ENCODE assay signal across 21 mouse cellular contexts in the genomic region with DNA sequence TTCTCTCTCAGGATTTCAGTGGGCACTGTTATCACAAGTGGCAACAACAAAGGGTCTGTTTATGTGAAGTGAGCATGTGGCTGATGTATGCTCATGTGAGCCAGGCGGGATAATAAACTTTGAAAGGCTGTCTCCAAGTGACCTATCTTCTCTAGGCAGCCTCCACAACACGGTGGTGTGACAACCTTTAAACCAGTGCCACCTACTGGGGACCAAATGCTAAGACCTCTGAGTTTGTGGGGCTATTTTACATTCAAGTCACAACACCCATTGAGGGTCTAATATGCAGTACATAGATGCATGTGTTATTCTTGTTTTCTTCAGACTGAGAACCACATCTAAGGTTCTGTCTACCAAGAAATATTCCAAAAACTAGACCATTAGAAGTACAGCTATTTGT. TPM values are rescaled to one million over a fixed set of nuclear protein-coding genes. Genes with fewer than 3 reads are reported as not detected.
DNase-seq lines count a peak whose midpoint lies in the region; ATAC-seq and TF ChIP-seq lines count a peak whose summit lies in the region.
"Had no signal": no experiment of that assay in that cellular context is flagged by ENCODE, and none has a peak within 500 bp of the region (broad histone marks: within the 10 kb centered on the region; RNA-seq: fewer than 3 reads in every experiment).

No protein-coding gene starts in this region.

- no peaks in the 10 kb centered on the region for H3K27me3 ChIP-seq in hindbrain, postnatal 0 days (ENCODE audit: insufficient read depth, low read length)
- H3K27me3 ChIP-seq in hindbrain, embryonic 12.5 days, result no peaks in the 10 kb centered on the region
- no peaks in the 10 kb centered on the region for H3K27me3 ChIP-seq in midbrain, embryonic 12.5 days
- H3K27me3 ChIP-seq in midbrain, embryonic 13.5 days, result no peaks in the 10 kb centered on the region
- H3K27me3 ChIP-seq: embryonic facial prominence, embryonic 12.5 days; forebrain, embryonic 15.5 days; kidney, embryonic 15.5 days; liver, embryonic 15.5 days; neural tube, embryonic 13.5 days had no signal

- H3K9ac ChIP-seq in hindbrain, postnatal 0 days (replicated peaks; ENCODE audit: low read length), result no peak overlapping the region
- no peak overlapping the region for H3K9ac ChIP-seq in hindbrain, embryonic 12.5 days
- no peak overlapping the region for H3K9ac ChIP-seq in midbrain, embryonic 12.5 days (replicated peaks)
- no peak overlapping the region for H3K9ac ChIP-seq in midbrain, embryonic 13.5 days (replicated peaks)
- H3K9ac ChIP-seq: embryonic facial prominence, embryonic 12.5 days; forebrain, embryonic 15.5 days; kidney, embryonic 15.5 days; liver, embryonic 15.5 days; neural tube, embryonic 13.5 days had no signal

- DNase-seq in hindbrain, postnatal 0 days (ENCODE audit: low spot score), result peak; percentile 2
- DNase-seq in NIH3T3 (ENCODE audit: low read depth), result peak; percentile 6
- no peak for DNase-seq in left cerebral cortex, adult 8-10 months (ENCODE audit: low spot score in 2 of 2)
- DNase-seq in thymus, postnatal 25 days, result no peak
- DNase-seq: right cerebral cortex, postnatal 25 days had no signal

- ATAC-seq in hindbrain, postnatal 0 days, result no peak
- no peak for ATAC-seq in hindbrain, embryonic 12.5 days (ENCODE audit: low FRiP score)
- ATAC-seq in midbrain, embryonic 12.5 days (ENCODE audit: low FRiP score, low read depth), result 0 out of 2 replicates have a peak, but pooled peaks have one; percentile 12
- no peak for ATAC-seq in midbrain, embryonic 13.5 days
- ATAC-seq: CD4-positive, CD25-positive, alpha-beta regulatory T cell, adult 4 months; forebrain, embryonic 15.5 days had no signal

- TF ChIP-seq CTCF in hindbrain, postnatal 0 days (IDR thresholded peaks at IDR 0.05; ENCODE audit: low read depth), result no peak

- no peak overlapping the region for H3K27ac ChIP-seq in hindbrain, postnatal 0 days
- H3K27ac ChIP-seq in hindbrain, embryonic 12.5 days, result no peak overlapping the region
- no peak overlapping the region for H3K27ac ChIP-seq in midbrain, embryonic 12.5 days (replicated peaks)
- H3K27ac ChIP-seq in midbrain, embryonic 13.5 days, result no peak overlapping the region
- H3K27ac ChIP-seq: embryonic facial prominence, embryonic 12.5 days; forebrain, embryonic 15.5 days; kidney, embryonic 15.5 days; left cerebral cortex, adult 2 months; liver, embryonic 15.5 days; neural tube, embryonic 13.5 days had no signal

- H3K36me3 ChIP-seq in hindbrain, postnatal 0 days (ENCODE audit: insufficient read depth, low read length), result no peaks in the 10 kb centered on the region
- H3K36me3 ChIP-seq in hindbrain, embryonic 12.5 days, result no peaks in the 10 kb centered on the region
- no peaks in the 10 kb centered on the region for H3K36me3 ChIP-seq in midbrain, embryonic 12.5 days
- H3K36me3 ChIP-seq in midbrain, embryonic 13.5 days, result no peaks in the 10 kb centered on the region
- H3K36me3 ChIP-seq: embryonic facial prominence, embryonic 12.5 days; forebrain, embryonic 15.5 days; kidney, embryonic 15.5 days; liver, embryonic 15.5 days; neural tube, embryonic 13.5 days had no signal

- H3K4me3 ChIP-seq in hindbrain, postnatal 0 days (ENCODE audit: low read length), result no peak overlapping the region
- no peak overlapping the region for H3K4me3 ChIP-seq in hindbrain, embryonic 12.5 days
- no peak overlapping the region for H3K4me3 ChIP-seq in midbrain, embryonic 12.5 days
- H3K4me3 ChIP-seq in midbrain, embryonic 13.5 days (replicated peaks), result no peak overlapping the region
- H3K4me3 ChIP-seq: embryonic facial prominence, embryonic 12.5 days; forebrain, embryonic 15.5 days; kidney, embryonic 15.5 days; left cerebral cortex, adult 2 months; liver, embryonic 15.5 days; neural tube, embryonic 13.5 days had no signal

- H3K4me1 ChIP-seq in hindbrain, postnatal 0 days (ENCODE audit: insufficient read depth, low read length), result no peaks in the 10 kb centered on the region
- no peaks in the 10 kb centered on the region for H3K4me1 ChIP-seq in hindbrain, embryonic 12.5 days
- no peaks in the 10 kb centered on the region for H3K4me1 ChIP-seq in midbrain, embryonic 12.5 days
- no peaks in the 10 kb centered on the region for H3K4me1 ChIP-seq in midbrain, embryonic 13.5 days (replicated peaks)
- H3K4me1 ChIP-seq: embryonic facial prominence, embryonic 12.5 days; forebrain, embryonic 15.5 days; kidney, embryonic 15.5 days; liver, embryonic 15.5 days; neural tube, embryonic 13.5 days had no signal

- no peak overlapping the region for H3K4me2 ChIP-seq in hindbrain, postnatal 0 days (ENCODE audit: low read depth, low read length)
- H3K4me2 ChIP-seq in hindbrain, embryonic 12.5 days (replicated peaks), result no peak overlapping the region
- no peak overlapping the region for H3K4me2 ChIP-seq in midbrain, embryonic 12.5 days (replicated peaks)
- H3K4me2 ChIP-seq in midbrain, embryonic 13.5 days (replicated peaks), result no peak overlapping the region
- H3K4me2 ChIP-seq: embryonic facial prominence, embryonic 12.5 days; forebrain, embryonic 15.5 days; kidney, embryonic 15.5 days; liver, embryonic 15.5 days; neural tube, embryonic 13.5 days had no signal

- 56% methylated on average over 2 of the region's 2 CpGs for WGBS in hindbrain, postnatal 0 days
- 49% methylated on average over 2 of the region's 2 CpGs for WGBS in hindbrain, embryonic 12.5 days
- 62% methylated on average over 2 of the region's 2 CpGs for WGBS in midbrain, embryonic 12.5 days
- 48% methylated on average over 2 of the region's 2 CpGs for WGBS in midbrain, embryonic 13.5 days

- no peaks in the 10 kb centered on the region for H3K9me3 ChIP-seq in hindbrain, postnatal 0 days (ENCODE audit: low read length)
- H3K9me3 ChIP-seq in hindbrain, embryonic 12.5 days (replicated peaks), result no peaks in the 10 kb centered on the region
- no peaks in the 10 kb centered on the region for H3K9me3 ChIP-seq in midbrain, embryonic 12.5 days
- no peaks in the 10 kb centered on the region; the same call in 1 of the 2 replicates for H3K9me3 ChIP-seq in midbrain, embryonic 13.5 days
- H3K9me3 ChIP-seq: embryonic facial prominence, embryonic 12.5 days; forebrain, embryonic 15.5 days; kidney, embryonic 15.5 days; liver, embryonic 15.5 days; neural tube, embryonic 13.5 days had no signal

RNA-seq across cellular contexts. Expression of a gene that starts 31.1 kb away (rescaled TPM):
- total RNA-seq in hindbrain, postnatal 0 days (2014; rRNA removed), result not detected in 2 replicates
- polyA plus RNA-seq in hindbrain, postnatal 0 days (2015; fragmentation: Nextera tagmentation; extraction: Ambion mirVana), result not detected in 2 replicates
- not detected in 2 replicates for polyA plus RNA-seq in hindbrain, embryonic 12.5 days (2016; fragmentation: Nextera tagmentation; extraction: Ambion mirVana)
- not detected in 2 replicates for polyA plus RNA-seq in midbrain, embryonic 12.5 days (2016; fragmentation: Nextera tagmentation; extraction: Ambion mirVana)
- not detected in 2 replicates for polyA plus RNA-seq in midbrain, embryonic 13.5 days (2015; fragmentation: Nextera tagmentation; extraction: Ambion mirVana)
- not detected for total RNA-seq in left cerebral cortex, adult 8-10 months (2022)
- total RNA-seq: adrenal gland, postnatal 4 days; heart, adult 8-10 months; left cerebral cortex, adult 2 months; megakaryocyte-erythroid progenitor cell, adult 5-6 weeks had no signal
- polyA plus RNA-seq: CD4-positive, CD25-positive, alpha-beta regulatory T cell, adult 4 months; embryonic facial prominence, embryonic 12.5 days; forebrain, embryonic 15.5 days; heart, postnatal 0 days; kidney, embryonic 15.5 days; limb, embryonic 11.5 days; liver, embryonic 15.5 days; neural tube, embryonic 13.5 days; stomach, embryonic 16.5 days had no signal

RNA-seq across cellular contexts. Expression of a gene that starts 35.7 kb away (rescaled TPM):
- total RNA-seq in hindbrain, postnatal 0 days (2014; rRNA removed), result not detected in 2 replicates
- polyA plus RNA-seq in hindbrain, postnatal 0 days (2015; fragmentation: Nextera tagmentation; extraction: Ambion mirVana), result not detected in 2 replicates
- polyA plus RNA-seq in hindbrain, embryonic 12.5 days (2016; fragmentation: Nextera tagmentation; extraction: Ambion mirVana), result not detected in 2 replicates
- polyA plus RNA-seq in midbrain, embryonic 12.5 days (2016; fragmentation: Nextera tagmentation; extraction: Ambion mirVana), result not detected in 2 replicates
- not detected in 2 replicates for polyA plus RNA-seq in midbrain, embryonic 13.5 days (2015; fragmentation: Nextera tagmentation; extraction: Ambion mirVana)
- total RNA-seq in left cerebral cortex, adult 8-10 months (2022), result not detected
- total RNA-seq: adrenal gland, postnatal 4 days; heart, adult 8-10 months; left cerebral cortex, adult 2 months; megakaryocyte-erythroid progenitor cell, adult 5-6 weeks had no signal
- polyA plus RNA-seq: CD4-positive, CD25-positive, alpha-beta regulatory T cell, adult 4 months; embryonic facial prominence, embryonic 12.5 days; forebrain, embryonic 15.5 days; heart, postnatal 0 days; kidney, embryonic 15.5 days; limb, embryonic 11.5 days; neural tube, embryonic 13.5 days had no signal

Comparison
In these comparisons a context has a peak if more than half of its experiments do, and no peak if none do; other contexts are left out.
1. DNase-seq: peak in hindbrain, postnatal 0 days (single experiment) and NIH3T3 (single experiment); none in left cerebral cortex, adult 8-10 months (0 of 2) and thymus, postnatal 25 days (single experiment).